Mouse (Mus musculus) kidney, embryonic 16.5 days (tissue): ENCODE measurements around the gene Polr2h. TPM values are rescaled to one million over a fixed set of nuclear protein-coding genes. Genes with fewer than 3 reads are reported as not detected.

Experiments used
- ATAC-seq: fragments of 200-750 bp; cut with Nextera tagmentation; 2 replicates; pipeline ENCODE4 v1.8.0; 2017; ENCODE audit warnings: moderate TSS enrichment; ENCODE audit not compliant: low FRiP score, low TSS enrichment
- H3K27ac ChIP-seq: fragments of 300-500 bp; sonication (generic); 2 replicates; pipeline ENCODE4 v1.5.1; 2014; ENCODE audit warnings: low read length
- H3K27me3 ChIP-seq: fragments of 300-500 bp; sonication (generic); 2 replicates; pipeline ENCODE4 v1.6.1; 2014; ENCODE audit warnings: low read length, control low read depth, mixed read lengths; ENCODE audit not compliant: insufficient read depth
- H3K36me3 ChIP-seq: fragments of 300-500 bp; sonication (generic); 2 replicates; pipeline ENCODE4 v1.6.1; 2014; ENCODE audit warnings: low read length, control low read depth, mixed read lengths; ENCODE audit not compliant: insufficient read depth
- H3K4me1 ChIP-seq: fragments of 300-500 bp; sonication (generic); 2 replicates; pipeline ENCODE4 v1.6.1; 2014; ENCODE audit warnings: low read length, control low read depth, mixed read lengths; ENCODE audit not compliant: insufficient read depth
- H3K4me2 ChIP-seq: fragments of 300-500 bp; sonication (generic); replicated peaks from 2 replicates; pipeline ENCODE4 v1.6.1; 2014; ENCODE audit warnings: low read depth, low read length
- H3K4me3 ChIP-seq: fragments of 300-500 bp; sonication (generic); 2 replicates; pipeline ENCODE4 v1.5.1; 2014; ENCODE audit warnings: mild to moderate bottlenecking, low read length
- H3K9ac ChIP-seq: fragments of 300-500 bp; sonication (generic); replicated peaks from 2 replicates; pipeline ENCODE4 v1.6.1; 2014; ENCODE audit warnings: low read length
- H3K9me3 ChIP-seq: fragments of 300-500 bp; sonication (generic); 2 replicates; pipeline ENCODE4 v1.6.1; 2016; ENCODE audit warnings: low read length, control low read depth
- WGBS: fragments of 180-500 bp; shearing (Covaris S2); extraction: QIAGEN DNeasy Blood & Tissue Kit; methylation state at CpG from one replicate; pipeline ENCODE4 v1.1.7; 2014; 5-methylcytosine and 5-hydroxymethylcytosine counted together
- polyA plus RNA-seq: library from polyadenylated mRNA; unstranded; fragments of >200 nt; fragmentation: Nextera tagmentation; extraction: Ambion mirVana; gene quantifications from 2 replicates; pipeline ENCODE4 v1.2.1, GENCODE M21; 2015

The Polr2h gene
- polyA plus RNA-seq, 1 experiment from 2014 or later: 119 TPM

DNA sequence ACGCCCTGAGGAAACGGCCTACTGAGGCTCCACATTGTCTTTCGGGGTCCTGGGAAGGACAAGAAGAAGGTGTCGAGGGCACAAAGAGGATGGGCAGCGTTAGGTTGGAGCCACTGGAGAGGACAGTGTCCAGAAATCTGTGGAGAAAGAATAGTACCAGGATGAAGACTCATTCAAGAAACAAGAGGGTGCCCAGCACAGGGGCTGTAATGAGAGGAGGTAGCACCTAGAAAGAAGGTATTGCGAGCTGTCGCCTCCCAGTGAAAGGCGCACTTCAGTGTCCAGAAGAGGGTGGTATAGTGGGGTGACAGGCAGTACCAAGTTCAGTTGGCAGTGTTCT is 654 bp upstream of the Polr2h start:
- Histone ChIP-seq H3K4me2 (peak overlapping the region; percentile 90), H3K9ac (peak overlapping the region; percentile 81), H3K4me1 (peaks cover 21% of the 10 kb centered on the region), H3K27ac (peak overlapping the region; percentile 98), H3K4me3 (peak overlapping the region; percentile 63), H3K27me3 (no peaks in the 10 kb centered on the region), H3K9me3 (no peaks in the 10 kb centered on the region), H3K36me3 (peaks cover 21% of the 10 kb centered on the region; the same call in 1 of the 2 replicates)
- no peak for ATAC-seq
- WGBS: 0% methylated on average over 8 of the region's 8 CpGs

DNA sequence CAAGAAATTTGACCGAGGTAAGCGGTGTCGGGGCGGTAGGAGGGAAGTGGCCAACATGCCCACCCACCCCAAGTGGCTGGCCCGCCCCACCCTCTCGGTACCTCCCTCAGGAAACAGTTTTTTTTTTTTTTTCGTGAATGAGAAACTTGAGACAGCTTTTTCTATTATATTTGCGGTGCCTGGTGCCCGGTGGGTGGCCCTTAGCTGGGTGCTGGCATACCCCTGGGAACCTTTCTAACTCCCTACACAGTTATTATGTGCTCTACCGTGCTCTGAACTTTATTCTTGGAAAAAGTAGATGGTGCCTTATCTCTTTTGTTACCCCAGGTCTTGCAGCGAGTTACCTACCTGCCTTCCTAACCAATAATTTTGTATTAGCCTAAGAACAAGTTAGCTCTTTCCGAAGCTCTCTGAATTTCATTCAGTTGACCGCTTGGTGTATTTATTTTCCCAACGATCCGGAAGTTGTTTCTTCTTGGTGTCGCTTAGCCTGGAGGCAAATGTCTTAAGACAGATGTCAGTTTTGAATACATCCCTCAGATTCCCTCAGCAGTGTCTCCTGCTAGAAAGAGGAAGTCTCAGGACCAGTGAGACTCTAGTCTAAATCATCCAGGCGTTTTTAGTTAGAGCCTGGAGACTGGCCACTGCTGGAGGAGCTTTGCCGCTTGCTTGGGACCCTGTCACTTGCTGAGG is 659 bp downstream of the Polr2h start:
- Histone ChIP-seq H3K4me2 (peak overlapping the region; percentile 90), H3K27ac (peak overlapping the region; percentile 98), H3K4me3 (peak overlapping the region; percentile 63), H3K4me1 (peaks cover 21% of the 10 kb centered on the region), H3K27me3 (no peaks in the 10 kb centered on the region), H3K9ac (peak overlapping the region; percentile 81), H3K36me3 (peaks cover 10% of the 10 kb centered on the region; the same call in 1 of the 2 replicates), H3K9me3 (no peaks in the 10 kb centered on the region)
- 1% methylated on average over 18 of the region's 18 CpGs for WGBS
- peak; percentile 16; the same call in 1 of the 2 replicates for ATAC-seq

DNA sequence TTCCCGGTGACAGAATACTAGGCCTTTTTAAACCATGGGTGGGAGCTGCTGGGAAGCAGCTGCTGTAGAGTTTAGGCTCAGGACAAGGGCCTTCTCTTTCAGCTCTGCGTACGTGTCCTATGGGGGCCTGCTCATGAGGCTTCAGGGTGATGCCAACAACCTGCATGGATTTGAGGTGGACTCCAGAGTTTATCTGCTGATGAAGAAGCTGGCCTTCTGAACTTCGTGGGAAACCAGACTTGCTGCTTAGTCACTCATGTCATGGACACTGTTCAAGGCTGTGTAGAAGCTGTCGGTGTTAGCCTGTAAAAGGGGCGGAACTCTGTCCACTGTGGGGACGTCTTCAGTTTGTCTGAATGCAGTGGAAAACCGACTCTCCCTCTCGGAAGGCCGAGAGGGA is 4.3 kb downstream of the Polr2h start:
- Histone ChIP-seq H3K4me1 (peaks cover 6% of the 10 kb centered on the region), H3K4me2 (no peak overlapping the region), H3K27me3 (no peaks in the 10 kb centered on the region), H3K27ac (no peak overlapping the region), H3K36me3 (peaks cover 9% of the 10 kb centered on the region; the same call in 1 of the 2 replicates), H3K9me3 (no peaks in the 10 kb centered on the region), H3K9ac (no peak overlapping the region), H3K4me3 (no peak overlapping the region)
- WGBS: 87% methylated on average over 10 of the region's 10 CpGs
- no peak for ATAC-seq

DNA sequence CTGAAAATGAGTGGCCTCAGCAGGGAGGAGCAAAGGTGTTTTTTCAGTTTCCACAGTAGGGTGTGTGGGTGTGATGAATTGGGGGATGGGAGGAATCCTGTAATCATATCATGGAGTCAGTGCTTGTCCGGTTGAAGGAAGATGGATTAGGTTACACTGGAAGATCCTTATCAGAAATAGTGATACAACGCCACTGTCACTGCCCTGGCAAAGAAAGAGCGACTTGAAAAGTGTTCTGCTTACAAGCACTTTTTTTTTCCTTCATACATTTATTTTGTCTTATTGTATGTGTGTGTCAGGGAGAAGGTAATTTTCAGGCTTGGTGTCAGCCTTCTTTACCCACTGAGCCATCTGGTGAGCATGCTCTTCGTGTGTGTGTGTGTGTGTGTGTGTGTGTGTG is 5.3 kb downstream of the Polr2h start:
- Histone ChIP-seq H3K36me3 (peaks cover 9% of the 10 kb centered on the region; the same call in 1 of the 2 replicates), H3K9ac (no peak overlapping the region), H3K4me3 (no peak overlapping the region), H3K27ac (no peak overlapping the region), H3K9me3 (no peaks in the 10 kb centered on the region), H3K4me2 (no peak overlapping the region), H3K4me1 (peaks cover 6% of the 10 kb centered on the region), H3K27me3 (no peaks in the 10 kb centered on the region)
- 52% methylated on average over 4 of the region's 4 CpGs for whole genome bisulfite sequencing
- ATAC-seq: no peak

DNA sequence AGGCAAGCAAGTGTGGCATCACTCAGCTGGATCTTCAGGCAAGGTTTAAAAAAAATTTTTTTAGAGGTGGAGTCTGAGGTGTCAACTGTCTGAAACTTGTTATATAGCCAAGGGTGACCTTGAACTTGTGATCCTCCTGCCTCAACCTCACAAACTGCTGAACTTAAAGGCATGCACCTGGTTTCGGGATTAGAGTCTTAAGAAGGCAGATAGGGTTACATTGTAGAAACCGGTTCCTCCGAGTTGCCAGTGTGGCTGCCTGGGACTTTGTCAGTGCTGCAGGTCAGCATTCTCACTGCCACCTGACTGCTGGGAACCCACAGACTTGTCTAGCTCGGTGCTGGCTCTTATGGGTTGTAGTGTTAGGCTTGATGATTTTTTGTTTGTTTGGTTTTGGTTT is 5.8 kb downstream of the Polr2h start:
- Histone ChIP-seq H3K4me3 (no peak overlapping the region), H3K27me3 (no peaks in the 10 kb centered on the region), H3K9ac (no peak overlapping the region), H3K9me3 (no peaks in the 10 kb centered on the region), H3K36me3 (peaks cover 9% of the 10 kb centered on the region; the same call in 1 of the 2 replicates), H3K4me2 (no peak overlapping the region), H3K27ac (no peak overlapping the region), H3K4me1 (peaks cover 6% of the 10 kb centered on the region)
- no peak for ATAC-seq
- WGBS: 42% methylated on average over 4 of the region's 4 CpGs

DNA sequence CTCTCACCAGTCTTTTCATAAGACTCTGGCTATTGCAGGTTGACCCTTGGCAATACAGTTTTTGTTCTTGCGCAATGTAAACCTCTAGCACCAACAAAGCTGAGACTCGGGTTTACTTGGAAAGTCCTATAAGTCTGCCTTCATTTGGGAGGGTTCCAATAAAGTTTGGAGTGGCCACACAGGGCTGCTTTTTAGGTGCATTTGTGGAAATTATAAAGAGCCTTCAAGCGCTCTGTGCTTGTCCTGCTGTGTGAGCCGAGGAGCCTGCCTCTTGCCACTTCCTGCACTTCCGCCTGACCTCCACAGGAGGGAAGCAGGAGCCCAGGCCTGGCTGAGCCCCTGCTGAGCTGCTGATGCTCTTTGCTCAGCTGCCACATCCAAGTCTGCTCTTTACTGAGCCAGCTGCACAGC is 6.9 kb downstream of the Polr2h start:
- no peaks in the 10 kb centered on the region for H3K9me3 ChIP-seq
- H3K4me1 ChIP-seq: no peaks in the 10 kb centered on the region
- H3K27me3 ChIP-seq: no peaks in the 10 kb centered on the region
- H3K9ac ChIP-seq: no peak overlapping the region
- WGBS: 39% methylated on average over 5 of the region's 5 CpGs
- ATAC-seq: peak; percentile 73
- H3K27ac ChIP-seq: no peak overlapping the region
- H3K4me3 ChIP-seq: no peak overlapping the region
- no peak overlapping the region for H3K4me2 ChIP-seq
- peaks cover 9% of the 10 kb centered on the region; the same call in 1 of the 2 replicates for H3K36me3 ChIP-seq

DNA sequence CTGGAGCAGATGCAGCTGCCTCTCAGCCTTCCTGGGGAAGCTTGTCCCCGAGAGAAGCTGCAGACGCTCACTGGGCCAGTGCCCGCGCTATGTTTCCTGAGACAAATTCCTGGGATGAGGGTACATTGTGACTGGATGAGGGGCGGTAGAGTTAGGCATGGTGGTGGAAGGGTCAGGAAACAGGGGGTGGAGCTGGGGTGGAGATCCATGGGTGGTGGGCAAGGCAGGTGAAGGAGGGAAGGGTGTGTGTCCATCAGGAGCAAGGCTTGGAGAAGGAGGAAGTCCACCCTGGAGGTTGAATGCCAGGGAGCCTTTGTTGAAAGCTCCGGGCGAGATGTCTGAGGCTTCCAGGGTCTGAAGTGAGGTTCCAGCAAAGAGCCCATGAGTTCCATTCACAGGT is 7.9 kb downstream of the Polr2h start:
- H3K4me3 ChIP-seq: no peak overlapping the region
- H3K4me1 ChIP-seq: 0 out of 2 replicates have a peak, but pooled peaks cover 7% of the 10 kb centered on the region
- no peak for ATAC-seq
- H3K4me2 ChIP-seq: no peak overlapping the region
- peaks cover 5% of the 10 kb centered on the region; the same call in 1 of the 2 replicates for H3K36me3 ChIP-seq
- H3K27ac ChIP-seq: no peak overlapping the region
- H3K9me3 ChIP-seq: no peaks in the 10 kb centered on the region
- no peak overlapping the region for H3K9ac ChIP-seq
- 86% methylated on average over 7 of the region's 7 CpGs for WGBS
- H3K27me3 ChIP-seq: no peaks in the 10 kb centered on the region

DNA sequence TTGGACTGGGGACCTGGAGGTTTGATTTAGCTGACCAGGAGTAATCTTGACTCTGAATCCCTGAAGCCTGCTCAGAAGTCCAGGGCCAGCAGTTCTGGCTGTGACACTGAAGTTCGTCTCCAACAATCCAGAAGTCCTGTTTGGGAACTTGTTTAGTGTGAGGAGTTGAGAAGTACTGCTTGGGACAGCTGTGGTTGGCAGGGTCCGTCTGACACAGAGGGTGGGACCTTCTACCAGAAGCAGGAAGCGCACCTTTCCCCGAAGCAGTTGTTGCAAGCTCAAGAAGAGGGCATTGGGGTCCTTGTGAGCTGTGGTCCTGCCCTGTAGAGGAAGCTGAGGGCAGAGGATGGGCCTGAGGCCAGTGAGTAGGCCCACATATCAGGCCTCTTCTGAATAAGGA is 8.3 kb downstream of the Polr2h start:
- no peak overlapping the region for H3K9ac ChIP-seq
- H3K4me3 ChIP-seq: no peak overlapping the region
- no peaks in the 10 kb centered on the region for H3K27me3 ChIP-seq
- no peak overlapping the region for H3K27ac ChIP-seq
- ATAC-seq: no peak
- 0 out of 2 replicates have a peak, but pooled peaks cover 9% of the 10 kb centered on the region for H3K4me1 ChIP-seq
- WGBS: 83% methylated on average over 4 of the region's 4 CpGs
- no peak overlapping the region for H3K4me2 ChIP-seq
- no peaks in the 10 kb centered on the region for H3K9me3 ChIP-seq
- H3K36me3 ChIP-seq: peaks cover under 1% of the 10 kb centered on the region; the same call in 1 of the 2 replicates

DNA sequence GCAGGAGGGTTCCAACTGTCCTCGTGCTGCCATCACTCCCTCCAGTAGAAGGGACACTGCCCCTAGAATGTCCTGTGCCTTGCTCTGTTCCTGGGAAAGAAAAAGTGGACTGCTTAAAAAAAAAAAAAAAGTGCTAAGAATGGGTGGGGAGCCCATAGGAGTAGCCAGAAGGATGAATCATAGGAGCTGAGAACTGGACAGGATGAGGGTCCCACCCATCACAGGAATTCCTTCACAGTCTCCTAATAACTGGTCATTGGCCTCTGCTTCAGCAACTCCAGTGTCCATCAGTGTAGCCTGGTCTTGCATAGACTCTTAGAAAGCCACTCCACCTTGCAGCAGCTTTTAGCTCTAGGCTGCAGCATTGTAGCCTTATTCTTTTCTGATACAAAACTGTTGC is 8.9 kb downstream of the Polr2h start:
- 64% methylated on average over 1 of the region's 1 CpGs for WGBS
- Histone ChIP-seq H3K27ac (no peak overlapping the region), H3K9ac (no peak overlapping the region), H3K27me3 (no peaks in the 10 kb centered on the region), H3K4me1 (0 out of 2 replicates have a peak, but pooled peaks cover 9% of the 10 kb centered on the region), H3K4me2 (no peak overlapping the region), H3K9me3 (no peaks in the 10 kb centered on the region), H3K4me3 (no peak overlapping the region), H3K36me3 (no peaks in the 10 kb centered on the region; the same call in 1 of the 2 replicates)
- no peak for ATAC-seq

DNA sequence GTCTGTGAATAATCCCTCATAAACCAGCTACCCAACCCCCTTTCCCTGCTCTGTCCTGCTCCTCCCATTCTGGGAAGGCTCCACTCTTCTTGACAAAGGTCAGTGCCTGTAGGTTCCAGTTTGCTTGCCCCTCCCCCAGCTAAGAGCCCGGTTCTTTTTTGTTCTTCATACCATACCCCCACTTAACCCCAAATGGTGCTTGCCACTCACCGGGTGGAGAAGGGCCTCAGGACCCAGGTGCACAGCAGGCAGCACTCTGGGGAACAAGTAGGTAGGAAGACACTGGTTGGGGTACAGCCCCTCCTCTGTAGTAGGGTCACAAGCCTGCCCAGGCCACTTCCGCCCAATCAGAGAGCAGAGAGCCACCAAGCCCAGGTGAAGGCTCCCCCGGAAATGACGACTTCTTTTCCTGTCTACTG is 12.8 kb downstream of the Polr2h start:
- Histone ChIP-seq H3K27ac (no peak overlapping the region), H3K9ac (no peak overlapping the region), H3K4me2 (no peak overlapping the region), H3K27me3 (peaks cover 22% of the 10 kb centered on the region), H3K9me3 (no peaks in the 10 kb centered on the region), H3K36me3 (no peaks in the 10 kb centered on the region), H3K4me3 (no peak overlapping the region), H3K4me1 (peaks cover 28% of the 10 kb centered on the region)
- ATAC-seq: no peak
- 32% methylated on average over 5 of the region's 5 CpGs for WGBS
